Mouse (Mus musculus) C2C12 (cell line): ENCODE results near the gene Polr2j.

Source experiments
- CEBPB ChIP-seq: IDR thresholded peaks from one replicate; pipeline ENCODE4 v1.6.1; 2011; ENCODE audit warnings: low read depth, mild to moderate bottlenecking, control low read depth, moderate library complexity
- CTCF ChIP-seq: IDR thresholded peaks from one replicate; pipeline ENCODE4 v1.5.1; 2011; ENCODE audit not compliant: control insufficient read depth, insufficient read depth, insufficient read length
- FOSL1 ChIP-seq: IDR thresholded peaks from one replicate; pipeline ENCODE4 v1.8.0; 2011; ENCODE audit warnings: mild to moderate bottlenecking, low read length; ENCODE audit not compliant: poor library complexity, insufficient read depth, severe bottlenecking
- MAX ChIP-seq: IDR thresholded peaks from one replicate; pipeline ENCODE4 v1.6.1; 2011; ENCODE audit warnings: mild to moderate bottlenecking, control low read depth
- MYOD1 ChIP-seq: IDR thresholded peaks from one replicate; pipeline ENCODE4 v1.6.1; 2011; ENCODE audit warnings: low read depth; ENCODE audit not compliant: control insufficient read depth, insufficient read length
- MYOG ChIP-seq: IDR thresholded peaks from one replicate; pipeline ENCODE4 v1.6.1; 2011; ENCODE audit not compliant: control insufficient read depth, insufficient read length; ENCODE audit errors: extremely low read depth
- USF1 ChIP-seq: IDR thresholded peaks from one replicate; pipeline ENCODE4 v1.6.1; 2011; ENCODE audit warnings: low read depth, mild to moderate bottlenecking, control low read depth, moderate library complexity

GRCm38 (mm10) chr5:136086290-136086689, 30.1 kb upstream of the Polr2j start:
- TF ChIP-seq CTCF (no peak), CEBPB (no peak), USF1 (no peak), MYOG (no peak), MYOD1 (no peak), MAX (no peak), FOSL1 (no peak)
